Mouse (Mus musculus) liver, adult (tissue): ENCODE measurements around the gene Ccdc172.

Experiments used
- GATA4 ChIP-seq: IDR thresholded peaks from 2 replicates; pipeline ENCODE4 v1.6.1; 2014; ENCODE audit warnings: mild to moderate bottlenecking, low read length; ENCODE audit not compliant: insufficient replicate concordance

The Ccdc172 gene

GRCm38 (mm10) chr19:58511818-58512217 lies at the start of gene Ccdc172:
Gene Ccdc172, plus strand, starts transcription at chr19:58511993.
- TF ChIP-seq GATA4, result no peak

GRCm38 (mm10) chr19:58463755-58464154 lies 48.0 kb upstream of the Ccdc172 start:
- TF ChIP-seq GATA4, result no peak

GRCm38 (mm10) chr19:58468331-58468730 lies 43.5 kb upstream of the Ccdc172 start:
- TF ChIP-seq GATA4, result no peak

DNA sequence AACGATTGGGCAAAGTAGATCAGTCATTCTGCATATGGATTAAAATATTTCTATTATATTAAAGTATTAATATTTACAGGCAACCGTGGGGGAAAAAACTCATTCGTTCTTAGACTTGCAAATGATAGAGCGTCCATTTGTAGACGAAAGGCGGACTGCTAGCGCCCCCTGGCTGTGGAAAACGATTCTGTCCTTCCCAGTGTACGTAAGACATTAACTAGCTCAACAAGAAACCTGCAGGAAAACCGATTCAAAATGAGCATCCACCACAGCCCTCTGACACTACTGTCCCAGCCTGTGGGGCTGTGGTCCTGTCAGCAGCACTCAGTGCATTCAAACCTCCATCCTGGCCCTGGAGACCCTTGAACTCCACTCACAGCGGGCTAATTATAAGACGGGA lies 42.4 kb upstream of the Ccdc172 start:
- TF ChIP-seq GATA4, result no peak

DNA sequence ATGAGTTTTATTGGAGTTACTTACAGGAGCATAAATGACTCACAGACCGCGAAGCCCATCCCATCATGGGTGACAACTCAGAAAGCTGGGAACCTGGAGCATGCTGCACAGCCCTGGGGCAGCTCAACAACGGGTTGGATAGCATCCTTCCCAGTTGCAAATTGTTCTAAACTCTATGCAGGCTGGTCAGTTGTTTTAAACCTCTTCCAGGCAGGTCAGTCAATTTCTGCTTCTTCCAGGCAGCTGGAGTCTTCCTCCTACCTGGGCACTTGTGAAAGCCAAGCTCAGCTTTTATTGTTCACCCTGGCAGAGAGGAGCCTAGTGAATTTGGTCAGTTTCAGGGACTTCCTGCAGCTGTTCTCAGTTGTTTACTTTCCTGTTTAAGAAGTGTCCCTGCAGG lies 37.5 kb upstream of the Ccdc172 start:
- TF ChIP-seq GATA4, result no peak

DNA sequence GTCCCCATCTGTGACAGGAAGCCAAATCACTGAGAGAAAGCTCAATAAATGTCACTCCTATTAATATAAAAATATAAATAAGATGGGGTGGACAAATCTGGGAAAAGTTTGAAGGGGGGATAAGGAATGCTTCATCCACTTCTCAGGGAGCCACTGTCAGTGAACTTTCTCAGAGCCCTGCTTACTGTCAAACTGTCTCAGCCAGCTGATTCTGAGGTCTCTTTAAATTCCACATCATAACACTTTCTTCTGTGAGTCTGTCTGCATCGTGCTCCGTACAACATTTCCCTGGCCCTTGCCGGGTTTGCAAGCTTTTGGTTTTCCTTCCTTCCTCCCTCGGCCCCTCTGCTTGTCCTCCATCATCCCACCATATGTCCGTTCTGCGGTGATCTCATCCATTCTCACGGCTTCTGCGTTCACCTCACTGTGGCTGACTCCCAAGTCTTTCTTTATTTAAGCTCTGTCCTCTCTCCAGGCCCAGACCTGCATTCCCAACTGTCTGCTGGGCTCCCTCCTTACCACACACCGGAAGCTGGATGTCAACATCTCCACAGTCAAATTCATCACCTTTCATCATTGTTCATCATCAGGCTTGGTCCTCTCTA lies 29.3 kb upstream of the Ccdc172 start:
- TF ChIP-seq GATA4, result no peak

GRCm38 (mm10) chr19:58486686-58487085 lies 25.1 kb upstream of the Ccdc172 start:
- no peak for TF ChIP-seq GATA4

GRCm38 (mm10) chr19:58497106-58497505 lies 14.7 kb upstream of the Ccdc172 start:
- TF ChIP-seq GATA4, result no peak

GRCm38 (mm10) chr19:58499420-58499966 lies 12.3 kb upstream of the Ccdc172 start:
- TF ChIP-seq GATA4, result no peak

DNA sequence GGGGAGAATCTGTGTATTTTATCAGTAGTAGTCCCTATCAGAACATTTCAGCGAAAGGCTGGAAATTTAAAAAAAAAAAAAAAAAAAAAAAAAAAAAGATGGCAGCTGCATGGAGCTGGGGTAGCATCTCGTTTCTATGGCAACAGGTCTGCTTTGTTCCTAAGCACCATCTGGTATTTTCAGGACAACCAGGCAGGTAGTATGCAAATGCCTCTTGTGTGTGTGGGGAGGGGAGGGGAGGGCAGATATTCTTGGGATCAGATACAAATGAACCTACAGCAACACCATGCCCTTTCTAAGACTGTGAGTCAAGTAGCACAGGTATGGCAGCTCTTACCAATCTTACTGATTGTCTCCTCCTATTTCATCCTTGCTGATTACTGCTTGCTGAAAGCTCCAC lies 11.7 kb upstream of the Ccdc172 start:
- no peak for TF ChIP-seq GATA4

DNA sequence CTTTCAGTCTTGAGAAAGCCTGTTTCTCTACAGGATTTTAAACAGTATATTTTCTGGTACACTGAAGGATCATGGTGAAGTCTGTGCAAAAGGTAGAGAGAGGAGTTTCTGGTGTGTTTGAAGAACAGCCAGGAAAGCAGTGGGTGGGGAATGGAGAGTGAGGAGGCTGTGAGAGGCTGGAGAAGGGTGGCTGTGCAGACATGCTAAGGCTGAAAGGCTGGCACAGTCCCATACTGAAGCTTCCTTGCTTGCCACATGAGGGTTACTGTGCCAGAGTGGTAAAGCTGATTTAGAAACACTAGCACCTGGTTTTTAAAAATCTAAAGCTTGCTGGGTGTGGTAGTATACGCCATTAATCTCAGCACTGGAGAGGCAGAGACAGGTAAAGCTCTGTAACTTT lies 9.9 kb downstream of the Ccdc172 start:
- TF ChIP-seq GATA4, result no peak

GRCm38 (mm10) chr19:58523736-58524394 lies 12.1 kb downstream of the Ccdc172 start:
- TF ChIP-seq GATA4, result no peak

DNA sequence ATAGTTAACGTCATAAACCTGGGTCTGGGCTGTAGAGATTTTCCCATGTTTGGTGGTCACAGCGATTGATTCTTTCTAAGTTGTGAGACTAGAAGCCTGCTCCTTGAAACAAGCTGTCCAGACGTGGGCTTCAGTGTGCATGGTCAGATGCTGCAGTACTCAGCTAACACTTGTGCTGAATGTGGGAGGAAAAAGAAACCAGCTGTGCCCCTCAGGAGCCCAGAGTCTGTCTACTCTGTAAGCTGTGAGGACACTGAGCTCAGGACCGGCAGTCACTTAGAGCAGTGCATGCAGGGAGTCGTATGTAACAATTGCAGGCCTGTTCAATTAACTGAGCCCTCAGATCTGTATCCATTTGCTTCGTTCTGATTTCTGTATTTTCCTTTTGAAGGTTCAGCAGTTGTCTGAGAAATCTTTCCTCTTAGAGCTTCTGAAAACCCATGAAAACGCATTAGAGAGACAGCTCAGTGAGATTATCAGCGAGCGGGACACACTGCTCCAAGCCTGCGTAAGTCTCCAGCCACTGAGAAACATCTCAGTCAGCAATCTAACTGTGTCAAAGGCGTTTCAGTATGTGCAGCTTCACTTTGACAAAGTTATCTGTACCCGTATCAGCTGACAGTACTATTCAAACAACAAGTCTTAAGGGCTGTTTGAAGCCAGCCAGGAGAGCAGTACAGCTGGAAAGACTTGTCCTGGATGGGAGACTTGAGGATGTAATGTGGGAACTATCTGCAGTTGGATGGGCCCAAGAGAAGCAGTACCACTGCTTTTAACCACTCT lies 13.9 kb downstream of the Ccdc172 start:
- TF ChIP-seq GATA4, result no peak

DNA sequence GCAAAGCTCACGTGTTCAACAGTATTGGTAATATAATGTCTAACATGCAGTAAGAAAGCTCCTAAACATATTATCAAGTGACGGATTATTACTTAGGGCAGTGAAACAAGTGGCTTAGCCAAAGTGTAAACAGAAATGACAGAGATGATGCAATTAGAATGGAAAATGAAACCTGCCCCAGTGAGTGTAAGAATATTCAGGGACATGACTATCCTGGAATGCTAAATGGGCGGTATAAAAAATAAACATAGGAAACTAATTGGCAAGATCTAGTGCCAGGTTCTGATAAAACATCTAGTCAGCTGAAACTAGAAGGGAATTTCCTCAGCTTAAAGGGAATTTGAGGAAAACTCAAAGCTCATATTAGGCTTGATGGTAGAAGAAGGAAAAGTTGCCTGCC lies 21.3 kb downstream of the Ccdc172 start:
- 0 out of 2 replicates have a peak, but pooled peaks have one; percentile 5 for TF ChIP-seq GATA4

GRCm38 (mm10) chr19:58536691-58537090 lies 24.9 kb downstream of the Ccdc172 start:
- TF ChIP-seq GATA4, result no peak

GRCm38 (mm10) chr19:58540396-58540795 lies 28.6 kb downstream of the Ccdc172 start:
- TF ChIP-seq GATA4, result no peak
